Mouse (Mus musculus) lung, embryonic 14.5 days (tissue): ENCODE measurements around the gene Dok4. TPM values are rescaled to one million over a fixed set of nuclear protein-coding genes. Genes with fewer than 3 reads are reported as not detected.
A peak's percentile ranks its signal among the peaks of the same experiment; 100 is the strongest.
"Not testable (repeated sequence)": the region's sequence is repeated elsewhere in the genome, so short reads cannot be mapped to it uniquely, and the experiment has no call there.

Experiments used
- ATAC-seq: fragments of 200-750 bp; cut with Nextera tagmentation; 2 replicates; pipeline ENCODE4 v1.8.0; 2017; ENCODE audit warnings: mild to moderate bottlenecking, moderate TSS enrichment, moderate library complexity; ENCODE audit not compliant: insufficient read depth
- DNase-seq: peaks from one replicate; pipeline ENCODE4 v3.0.0-alpha.2; 2015
- H3K27ac ChIP-seq: fragments of 300-500 bp; sonication (generic); 2 replicates; pipeline ENCODE4 v1.5.1; 2014; ENCODE audit warnings: low read depth, mild to moderate bottlenecking, moderate library complexity
- H3K27me3 ChIP-seq: fragments of 300-500 bp; sonication (generic); 2 replicates; pipeline ENCODE4 v1.6.1; 2014; ENCODE audit warnings: low read length, control low read depth; ENCODE audit not compliant: insufficient read depth
- H3K36me3 ChIP-seq: fragments of 300-500 bp; sonication (generic); 2 replicates; pipeline ENCODE4 v1.6.1; 2014; ENCODE audit warnings: control low read depth; ENCODE audit not compliant: insufficient read depth
- H3K4me1 ChIP-seq: fragments of 300-500 bp; sonication (generic); 2 replicates; pipeline ENCODE4 v1.6.1; 2014; ENCODE audit warnings: antibody characterized with exemption, control low read depth; ENCODE audit not compliant: insufficient read depth
- H3K4me2 ChIP-seq: fragments of 300-500 bp; sonication (generic); 2 replicates; pipeline ENCODE4 v1.6.1; 2014; ENCODE audit warnings: mild to moderate bottlenecking
- H3K4me3 ChIP-seq: fragments of 300-500 bp; sonication (generic); 2 replicates; pipeline ENCODE4 v1.5.1; 2014; ENCODE audit warnings: low read depth, low read length
- H3K9ac ChIP-seq: fragments of 300-500 bp; sonication (generic); 2 replicates; pipeline ENCODE4 v1.6.1; 2014
- H3K9me3 ChIP-seq: fragments of 300-500 bp; sonication (generic); 2 replicates; pipeline ENCODE4 v1.6.1; 2016; ENCODE audit warnings: low read depth, low read length, control low read depth
- CTCF ChIP-seq: IDR thresholded peaks from 2 replicates; pipeline ENCODE4 v1.5.1; 2016; ENCODE audit warnings: antibody characterized with exemption, low read depth
- WGBS: fragments of 180-500 bp; shearing (Covaris S2); extraction: QIAGEN DNeasy Blood & Tissue Kit; methylation state at CpG from one replicate; pipeline ENCODE4 v1.1.7; 2014; 5-methylcytosine and 5-hydroxymethylcytosine counted together
- polyA plus RNA-seq: library from polyadenylated mRNA; unstranded; fragments of >200 nt; fragmentation: Nextera tagmentation; extraction: Ambion mirVana; gene quantifications from 2 replicates; pipeline ENCODE4 v1.2.1, GENCODE M21; 2014

Dok4 gene
- polyA plus RNA-seq, 1 experiment from 2014 or later: 36.5 TPM

DNA sequence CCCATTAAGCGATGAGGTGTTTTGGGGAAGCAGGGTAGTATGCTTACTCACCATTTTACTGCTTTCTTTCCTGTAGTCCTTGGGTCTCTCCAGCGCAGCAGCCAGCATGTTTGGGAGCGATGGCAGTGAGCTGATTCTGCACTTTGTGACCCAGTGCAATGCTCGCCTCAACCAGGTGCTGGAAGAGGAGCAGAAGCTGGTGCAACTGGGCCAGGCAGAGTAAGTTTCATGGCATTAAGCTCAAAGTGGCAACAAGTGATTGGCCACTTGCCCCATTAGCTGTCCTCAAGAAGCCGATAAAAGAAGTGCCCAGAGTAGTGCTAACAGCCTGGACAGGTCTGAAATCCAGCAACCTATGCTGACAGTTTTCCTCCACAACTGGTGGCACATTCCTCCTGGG, 26.1 kb downstream of the Dok4 start:
- no peaks in the 10 kb centered on the region for H3K27me3 ChIP-seq
- H3K4me2 ChIP-seq: no peak overlapping the region
- no peaks in the 10 kb centered on the region for H3K9me3 ChIP-seq
- no peaks in the 10 kb centered on the region for H3K4me1 ChIP-seq
- ATAC-seq: no peak
- no peak for DNase-seq
- H3K9ac ChIP-seq: no peak overlapping the region
- peaks cover 64% of the 10 kb centered on the region for H3K36me3 ChIP-seq
- no peak overlapping the region for H3K4me3 ChIP-seq
- no peak overlapping the region for H3K27ac ChIP-seq
- WGBS: 91% methylated on average over 5 of the region's 5 CpGs
- no peak for TF ChIP-seq CTCF

DNA sequence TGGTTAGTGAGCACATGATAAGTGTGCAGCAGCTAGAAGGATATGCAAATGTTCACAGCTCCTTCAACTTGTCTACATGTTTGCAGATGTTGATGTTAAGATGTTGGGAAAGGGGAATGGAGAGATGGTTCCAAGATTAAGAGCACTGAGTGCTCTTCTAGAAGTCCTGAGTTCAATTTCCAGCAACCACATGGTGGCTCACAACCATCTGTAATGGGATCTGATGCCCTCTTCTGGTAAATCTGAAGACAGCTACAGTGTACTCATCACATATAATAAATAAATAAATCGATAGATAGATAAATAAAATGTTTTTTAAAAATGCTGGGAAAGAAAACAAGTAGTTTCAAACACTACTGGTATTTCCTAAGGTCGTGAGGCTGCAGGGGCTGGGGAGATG, 34.9 kb downstream of the Dok4 start:
- Histone ChIP-seq H3K4me2 (no peak overlapping the region), H3K27ac (no peak overlapping the region), H3K9ac (no peak overlapping the region), H3K27me3 (no peaks in the 10 kb centered on the region), H3K4me1 (peaks cover 6% of the 10 kb centered on the region), H3K4me3 (no peak overlapping the region), H3K36me3 (peaks cover 25% of the 10 kb centered on the region), H3K9me3 (no peaks in the 10 kb centered on the region)
- 37% methylated on average over 2 of the region's 2 CpGs for WGBS
- no peak for DNase-seq
- no peak for ATAC-seq
- no peak for TF ChIP-seq CTCF

DNA sequence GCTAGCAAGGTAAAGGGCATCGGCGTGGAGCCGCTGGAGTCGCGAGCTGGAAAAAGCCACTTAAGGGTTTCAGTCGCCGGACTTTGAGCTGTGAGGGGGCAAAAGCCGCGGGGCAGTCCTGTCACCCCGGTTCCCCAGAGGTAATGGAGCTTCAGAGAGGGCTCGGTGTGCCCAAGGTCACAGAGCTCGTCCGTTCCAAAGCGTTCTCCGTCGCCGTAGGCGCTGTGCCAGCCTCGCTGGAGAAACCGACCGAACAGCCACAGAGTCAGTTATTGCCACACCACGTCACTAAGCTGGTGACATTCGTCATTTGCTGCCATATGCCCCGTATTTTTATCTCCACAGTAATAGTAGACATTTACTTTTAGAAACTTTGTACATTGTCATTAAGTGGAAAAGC, 37.5 kb downstream of the Dok4 start:
- Histone ChIP-seq H3K9ac (peak overlapping the region; percentile 80), H3K4me1 (peaks cover 6% of the 10 kb centered on the region), H3K4me2 (peak overlapping the region; percentile 72), H3K27ac (peak overlapping the region; percentile 80), H3K27me3 (no peaks in the 10 kb centered on the region), H3K9me3 (no peaks in the 10 kb centered on the region), H3K4me3 (peak overlapping the region; percentile 91), H3K36me3 (peaks cover 6% of the 10 kb centered on the region; the same call in 1 of the 2 replicates)
- DNase-seq (peak; percentile 76), ATAC-seq (peak; percentile 58)
- under 1% methylated on average over 24 of the region's 24 CpGs for WGBS
- TF ChIP-seq CTCF: no peak

DNA sequence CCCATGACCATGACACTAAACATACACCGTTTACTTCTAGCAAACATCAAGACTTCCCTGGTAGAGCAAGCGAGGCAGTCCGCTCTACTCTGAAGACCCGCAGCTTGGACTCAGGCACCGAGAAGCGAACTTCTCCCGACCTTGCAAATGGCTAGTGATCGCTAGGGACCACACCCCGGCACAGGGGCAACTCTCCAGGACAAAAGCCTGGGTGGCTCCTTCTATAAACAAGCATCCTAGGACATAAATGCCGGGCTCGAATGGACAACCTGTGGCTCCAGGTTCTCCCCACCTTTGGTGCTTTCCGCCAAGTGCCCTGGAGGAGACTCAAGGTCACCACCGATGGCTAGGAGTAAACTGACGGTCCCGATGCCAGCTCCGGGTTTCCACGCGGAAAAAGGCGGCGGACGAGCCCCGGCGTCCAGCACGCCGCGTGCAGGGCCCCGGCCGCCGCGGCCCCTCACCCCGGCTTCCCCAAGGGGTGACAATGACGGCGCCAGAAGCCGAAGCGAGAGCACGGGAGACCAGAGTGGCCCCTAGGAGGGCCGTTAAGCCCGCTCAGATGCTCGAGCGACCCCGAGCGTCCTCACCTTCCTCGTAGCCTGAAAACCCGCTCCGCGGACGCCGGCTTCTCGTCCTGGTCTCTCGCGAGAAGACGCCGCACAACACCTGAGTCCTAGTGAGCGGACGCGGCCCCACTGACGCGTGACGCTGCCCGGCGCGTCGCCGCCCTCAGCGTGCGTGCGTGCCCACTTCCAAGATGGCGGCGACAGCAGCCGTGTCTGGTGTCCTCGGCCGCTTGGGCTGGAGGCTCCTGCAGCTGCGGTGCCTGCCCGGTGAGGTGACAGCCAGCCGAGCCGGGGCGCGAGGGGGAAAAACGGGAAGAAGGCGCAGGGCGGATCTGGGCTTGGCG, 38.2 kb downstream of the Dok4 start, which contains the start of the genes Coq9 and Ciapin1:
Gene Coq9 (plus strand): TSS at position 660 of the 913 bp plus-strand sequence.
Gene Ciapin1 (minus strand): TSS at position 697 of the 913 bp plus-strand sequence.
- Histone ChIP-seq H3K4me2 (peak within 1 kb of the TSS; percentile 72), H3K27me3 (no peaks in the 10 kb centered on the region), H3K4me1 (peaks cover 6% of the 10 kb centered on the region), H3K27ac (peak within 1 kb of the TSS; percentile 80), H3K9me3 (no peaks in the 10 kb centered on the region), H3K9ac (peak within 1 kb of the TSS; percentile 80), H3K36me3 (no peaks in the 10 kb centered on the region), H3K4me3 (peak within 1 kb of the TSS; percentile 91)
- ATAC-seq (peak; percentile 99), DNase-seq (peak; percentile 98)
- TF ChIP-seq CTCF: no peak
- WGBS: under 1% methylated on average over 82 of the region's 82 CpGs

DNA sequence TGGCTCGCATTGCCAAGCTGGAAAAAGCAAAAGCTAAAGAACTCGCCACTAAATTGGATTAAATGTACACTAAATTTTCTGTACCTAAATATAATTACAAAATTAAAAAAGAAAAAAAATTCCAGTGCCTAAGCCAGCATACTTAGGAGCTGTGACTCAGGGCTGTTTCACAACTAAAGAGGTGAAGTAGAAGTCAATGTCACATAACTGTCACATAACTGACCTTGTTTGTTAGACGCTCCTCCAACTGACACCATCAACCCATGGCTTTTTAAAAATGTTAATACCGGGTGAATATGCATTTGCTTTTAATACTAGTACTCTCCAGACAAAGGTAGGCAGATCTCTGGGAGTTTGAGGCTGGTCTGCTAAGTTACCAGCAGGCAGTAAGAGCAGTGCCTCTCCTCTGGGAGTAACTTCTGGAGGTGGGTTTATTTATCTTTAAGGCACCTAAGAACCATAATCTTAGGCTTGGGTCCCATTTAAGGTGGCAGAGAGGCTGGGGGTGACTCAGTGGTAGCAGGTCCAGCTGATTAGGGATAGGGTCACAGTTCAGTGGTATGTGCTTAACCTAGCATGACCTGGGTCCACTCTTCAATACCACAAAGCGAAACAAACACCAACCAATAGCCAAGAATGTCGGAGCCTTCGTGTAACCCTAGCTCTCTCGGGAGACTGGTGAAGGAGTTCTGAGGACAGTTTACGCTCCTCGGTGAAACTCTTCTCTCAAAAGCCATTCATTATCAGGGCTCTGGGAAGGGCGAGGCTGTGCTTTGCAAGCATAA, 39.5 kb downstream of the Dok4 start:
- Histone ChIP-seq H3K9ac (peak overlapping the region; percentile 80), H3K27ac (no peak overlapping the region), H3K4me1 (peaks cover 6% of the 10 kb centered on the region), H3K36me3 (peaks cover 9% of the 10 kb centered on the region), H3K4me3 (peak overlapping the region; percentile 91), H3K27me3 (no peaks in the 10 kb centered on the region), H3K4me2 (peak overlapping the region; percentile 72), H3K9me3 (no peaks in the 10 kb centered on the region)
- DNase-seq (no peak), ATAC-seq (no peak)
- WGBS: 59% methylated on average over 11 of the region's 11 CpGs
- TF ChIP-seq CTCF: no peak

DNA sequence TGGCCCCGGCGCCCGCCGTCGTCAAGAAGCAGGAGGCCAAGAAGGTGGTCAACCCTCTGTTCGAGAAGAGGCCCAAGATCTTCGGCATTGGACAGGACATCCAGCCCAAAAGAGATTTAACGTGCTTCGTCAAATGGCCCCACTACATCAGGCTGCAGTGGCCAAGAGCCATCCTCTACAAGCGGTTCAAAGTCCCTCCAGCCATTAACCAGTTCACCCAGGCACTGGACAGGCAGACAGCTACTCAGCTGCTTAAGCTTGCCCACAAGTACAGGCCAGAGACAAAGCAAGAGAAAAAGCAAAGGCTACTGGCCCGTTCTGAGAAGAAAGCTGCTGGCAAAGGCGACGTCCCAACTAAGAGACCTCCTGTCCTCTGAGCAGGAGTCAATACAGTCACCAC, 40.4 kb downstream of the Dok4 start:
- H3K9me3 ChIP-seq, ATAC-seq, H3K9ac ChIP-seq, DNase-seq, H3K27me3 ChIP-seq, H3K4me2 ChIP-seq, H3K4me3 ChIP-seq, H3K4me1 ChIP-seq, H3K27ac ChIP-seq: not testable (repeated sequence)
- H3K36me3 ChIP-seq: peaks cover 16% of the 10 kb centered on the region
- 96% methylated on average over 13 of the region's 13 CpGs for WGBS

DNA sequence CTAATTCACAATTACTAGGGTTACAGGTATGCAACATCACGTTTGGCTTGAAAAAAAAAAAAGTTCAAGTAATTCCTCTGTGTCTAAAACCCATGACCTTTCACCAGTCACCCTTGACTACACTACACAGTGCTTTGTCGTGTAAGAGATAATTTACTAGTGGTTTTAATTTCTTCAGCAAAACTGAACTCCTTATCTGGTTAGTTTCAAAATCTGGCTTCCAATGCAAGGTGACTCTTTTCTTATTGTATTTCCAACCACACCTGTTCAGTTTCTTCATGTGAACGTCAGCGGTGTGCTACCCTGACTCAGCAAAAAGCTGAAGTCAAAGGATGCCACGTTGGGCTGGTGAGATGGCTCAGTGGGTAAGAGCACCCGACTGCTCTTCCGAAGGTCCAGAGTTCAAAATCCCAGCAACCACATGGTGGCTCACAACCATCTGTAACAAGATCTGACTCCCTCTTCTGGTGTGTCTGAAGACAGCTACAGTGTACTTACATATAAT, 42.2 kb downstream of the Dok4 start:
- H3K36me3 ChIP-seq: peaks cover 25% of the 10 kb centered on the region
- DNase-seq, H3K27me3 ChIP-seq, H3K4me2 ChIP-seq, H3K4me1 ChIP-seq, H3K4me3 ChIP-seq, H3K27ac ChIP-seq, ATAC-seq, H3K9me3 ChIP-seq, H3K9ac ChIP-seq: not testable (repeated sequence)
- whole genome bisulfite sequencing: 75% methylated on average over 7 of the region's 7 CpGs
